Mouse (Mus musculus) lung, postnatal 36 days (tissue): Measurements from ENCODE around the gene Bcar1.
A peak's percentile ranks its signal among the peaks of the same experiment; 100 is the strongest.

Experiments used
- DNase-seq: peaks from one replicate; pipeline ENCODE4 v3.0.0; 2022; ENCODE audit warnings: mixed read lengths

Bcar1 gene

DNA sequence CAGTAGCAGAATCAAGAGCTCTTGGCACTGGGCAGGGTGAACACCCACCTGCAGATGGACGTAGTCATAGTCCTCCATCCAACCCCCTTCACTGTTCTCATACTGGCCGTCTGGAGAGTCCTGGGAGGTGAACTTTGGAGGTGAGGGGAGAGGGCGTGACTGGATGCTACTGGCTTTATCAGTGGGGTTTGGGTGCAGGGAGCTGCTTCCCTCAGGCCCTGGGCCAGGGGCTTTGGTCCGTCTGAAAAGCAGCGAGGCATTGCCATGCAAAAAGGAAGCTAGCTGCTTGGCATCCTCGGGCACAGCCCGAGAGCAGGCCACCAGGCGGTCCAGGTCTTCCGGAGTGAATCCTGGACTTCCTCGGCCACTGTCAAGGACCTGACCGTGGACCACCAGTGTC lies 30.3 kb downstream of the Bcar1 start:
- no peak for DNase-seq

DNA sequence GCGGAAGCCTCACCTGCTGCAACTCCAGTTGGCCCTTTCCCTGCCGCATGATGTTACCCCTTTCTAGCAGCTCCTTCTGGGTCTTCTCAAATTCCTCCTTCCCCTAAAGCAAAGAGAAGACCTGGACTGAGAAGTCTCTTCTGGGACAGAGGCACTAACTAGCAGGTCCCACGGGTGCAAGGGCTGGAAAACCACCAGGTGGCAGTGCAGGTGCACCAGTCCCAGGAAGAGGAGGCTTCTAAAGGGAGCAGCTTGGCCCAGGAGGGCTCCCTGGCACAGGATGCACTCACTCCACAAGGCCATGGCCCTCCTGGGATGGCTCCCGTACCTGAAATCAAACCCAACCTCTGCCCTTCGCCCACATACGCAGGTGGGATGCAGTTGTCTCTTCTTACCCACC lies 31.0 kb downstream of the Bcar1 start:
- peak; percentile 77 for DNase-seq

GRCm38 (mm10) chr8:111712135-111712534 lies 31.5 kb downstream of the Bcar1 start:
- DNase-seq = no peak

DNA sequence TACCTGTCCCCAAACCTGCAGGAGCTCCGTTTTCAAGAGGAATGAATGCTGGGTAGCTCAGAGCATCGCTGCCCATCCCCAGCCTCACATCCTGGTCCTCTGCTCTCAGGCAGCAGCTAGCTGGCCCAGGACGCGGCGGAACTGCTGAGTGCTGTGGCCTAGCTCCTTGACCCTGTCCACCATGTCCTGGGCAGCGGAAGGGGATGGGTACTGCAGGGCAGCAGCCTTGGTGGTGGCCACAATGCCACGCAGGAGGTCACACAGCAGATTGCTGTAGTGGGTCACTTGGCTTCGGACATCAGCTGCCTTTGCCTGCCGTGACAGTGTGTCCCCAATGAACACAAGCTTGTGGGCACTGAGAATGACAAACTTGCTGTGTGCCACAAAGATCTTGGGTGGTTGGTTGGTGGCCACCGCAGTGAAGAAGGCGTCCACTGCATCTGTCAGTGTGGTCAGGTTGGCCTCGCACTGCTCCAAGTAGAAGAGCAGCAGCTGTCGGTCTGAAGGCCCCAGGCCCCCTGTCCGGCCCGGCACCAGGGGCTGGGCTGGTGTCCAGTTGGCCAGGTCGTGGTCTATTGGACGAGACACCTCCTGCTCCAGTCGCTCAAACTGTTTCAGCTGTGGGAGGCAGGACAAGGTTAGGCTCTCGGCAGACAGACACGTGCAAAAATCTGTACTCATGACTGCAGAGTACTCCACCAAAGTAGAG lies 32.7 kb downstream of the Bcar1 start:
- DNase-seq = no peak

DNA sequence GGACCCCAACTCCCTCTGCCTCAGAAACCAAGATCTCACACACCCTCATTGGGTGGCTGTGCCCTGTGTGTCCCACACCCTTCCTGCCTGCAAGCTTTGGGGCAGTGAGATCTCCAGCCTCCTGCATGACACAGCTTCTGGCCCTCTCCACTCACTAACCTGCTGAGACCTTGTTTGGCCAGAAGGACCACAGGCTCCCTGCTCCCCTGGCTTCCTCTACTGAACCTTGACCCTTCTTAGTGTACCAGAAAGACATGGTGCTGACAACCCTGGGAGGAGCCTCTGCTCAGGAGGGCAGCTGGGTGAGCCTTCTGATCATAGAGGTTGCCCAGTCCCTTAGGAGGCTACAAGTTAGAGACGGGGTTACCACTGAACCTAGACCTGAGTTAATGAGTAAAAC lies 34.4 kb downstream of the Bcar1 start:
- DNase-seq = no peak

GRCm38 (mm10) chr8:111708265-111708664 lies 35.3 kb downstream of the Bcar1 start:
- DNase-seq = no peak

- no peak for DNase-seq
Observed at GRCm38 (mm10) chr8:111705699-111706098, 37.9 kb downstream of the Bcar1 start.

- no peak for DNase-seq
Observed at GRCm38 (mm10) chr8:111705222-111705621, 38.4 kb downstream of the Bcar1 start.

GRCm38 (mm10) chr8:111704585-111704984 lies 39.0 kb downstream of the Bcar1 start:
- no peak for DNase-seq

GRCm38 (mm10) chr8:111701380-111701779 lies 42.2 kb downstream of the Bcar1 start:
- no peak for DNase-seq

- no peak for DNase-seq
Observed at GRCm38 (mm10) chr8:111700740-111701139, 42.9 kb downstream of the Bcar1 start.

DNA sequence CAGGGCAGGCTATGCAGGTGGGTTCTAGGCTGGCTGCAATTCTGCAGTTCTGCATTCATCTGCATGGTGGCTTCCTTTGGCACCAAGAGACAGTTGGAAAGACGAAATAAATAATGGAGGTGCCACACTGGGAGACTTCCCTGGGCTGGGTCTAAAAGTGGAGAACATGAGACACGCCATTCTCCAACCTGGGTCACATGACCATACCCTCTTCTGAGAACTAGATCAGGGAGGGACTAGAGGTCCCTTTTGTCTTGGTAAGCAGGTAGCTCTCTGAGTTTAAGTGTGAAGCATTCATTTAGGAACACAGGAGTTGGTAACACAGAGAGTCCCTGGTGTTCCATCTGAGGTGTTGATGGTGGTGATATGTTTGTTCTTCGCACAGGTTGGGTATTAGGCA lies 43.4 kb downstream of the Bcar1 start:
- no peak for DNase-seq

GRCm38 (mm10) chr8:111699035-111699434 lies 44.6 kb downstream of the Bcar1 start:
- no peak for DNase-seq

DNA sequence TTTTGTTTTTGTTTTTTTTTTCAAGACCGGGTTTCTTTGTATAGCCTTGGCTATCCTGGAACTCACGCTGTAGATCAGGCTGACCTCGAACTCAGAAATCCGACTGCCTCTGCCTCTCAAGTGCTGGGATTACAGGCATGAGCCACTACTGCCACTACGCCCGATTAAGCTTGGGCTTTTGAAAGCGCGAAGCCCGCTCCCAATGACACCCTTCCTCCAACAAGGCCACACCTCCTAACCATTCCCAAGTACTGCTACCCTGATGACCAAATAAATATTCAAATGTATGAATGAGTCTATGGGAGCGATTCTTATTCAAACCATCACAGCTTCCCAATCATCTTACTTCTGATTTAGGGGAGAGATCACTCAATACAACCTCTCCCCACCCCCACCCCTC lies 46.0 kb downstream of the Bcar1 start:
- no peak for DNase-seq

DNA sequence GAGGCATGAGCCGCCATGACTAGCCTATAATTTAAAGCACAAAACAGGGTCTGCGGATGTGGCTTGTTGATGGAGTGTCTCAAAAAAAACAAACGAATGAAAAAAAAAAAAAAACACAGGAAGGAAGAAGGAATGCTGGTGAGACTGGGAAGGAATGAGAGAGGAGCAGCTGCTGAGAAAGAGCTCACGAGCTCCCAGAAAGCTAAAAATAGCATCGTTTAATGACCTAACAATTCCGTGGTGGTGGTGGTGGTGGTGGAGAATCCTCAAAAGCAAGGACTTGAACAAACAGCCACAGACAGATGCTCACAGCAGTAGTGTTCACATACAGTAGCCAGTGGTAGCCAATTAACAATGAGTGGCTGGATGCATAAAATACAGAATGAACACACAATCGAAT lies 48.2 kb downstream of the Bcar1 start:
- no peak for DNase-seq

- DNase-seq = no peak
Observed at GRCm38 (mm10) chr8:111693261-111693741, 50.3 kb downstream of the Bcar1 start.

DNA sequence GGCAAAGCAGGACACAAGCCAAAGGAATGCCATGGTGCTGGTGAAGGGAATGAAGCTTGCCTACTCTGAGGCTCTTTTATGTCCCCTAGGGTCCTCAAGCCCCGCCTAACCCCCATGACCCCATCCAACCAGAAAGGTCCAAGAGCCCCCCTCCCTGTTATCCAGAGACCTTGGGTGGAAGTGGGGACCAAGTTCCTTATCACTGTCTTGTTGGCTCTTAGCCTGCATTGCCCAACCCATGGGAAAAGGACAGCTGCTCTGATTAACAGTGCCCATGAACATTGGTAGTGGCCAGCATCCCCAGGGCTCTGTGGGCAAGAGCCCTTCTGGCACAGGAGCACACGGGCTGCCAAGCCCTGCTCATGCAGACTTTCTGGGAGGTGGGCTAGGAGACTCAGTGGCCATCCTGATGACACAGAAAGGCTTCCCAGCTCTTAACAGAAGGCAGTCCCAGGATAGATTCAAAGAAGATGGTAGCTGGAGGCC lies 52.6 kb downstream of the Bcar1 start, which contains the start of gene Ctrb1:
Ctrb1 (minus strand) TSS at position 51 of the 486 bp plus-strand sequence.
- no peak for DNase-seq

DNA sequence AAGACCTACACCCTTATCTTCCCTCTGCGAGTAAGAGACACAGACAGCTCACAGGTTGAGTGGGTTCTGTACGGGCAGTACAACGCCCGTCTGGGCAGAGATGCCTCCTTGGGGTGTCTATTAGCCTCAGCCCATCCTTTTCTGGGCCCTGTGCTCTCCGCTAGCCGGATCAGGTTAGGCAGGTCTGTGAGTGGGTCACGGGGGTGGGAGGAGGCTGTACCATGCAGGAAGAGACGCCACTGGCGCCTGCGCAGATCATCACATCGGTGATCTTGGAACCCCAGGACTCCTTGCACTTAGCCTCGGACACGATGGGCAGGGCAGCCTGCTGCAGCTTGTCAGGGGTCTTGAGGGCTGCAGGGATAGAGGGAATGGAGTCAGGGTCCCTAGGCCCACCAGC lies 56.7 kb downstream of the Bcar1 start:
- no peak for DNase-seq

DNA sequence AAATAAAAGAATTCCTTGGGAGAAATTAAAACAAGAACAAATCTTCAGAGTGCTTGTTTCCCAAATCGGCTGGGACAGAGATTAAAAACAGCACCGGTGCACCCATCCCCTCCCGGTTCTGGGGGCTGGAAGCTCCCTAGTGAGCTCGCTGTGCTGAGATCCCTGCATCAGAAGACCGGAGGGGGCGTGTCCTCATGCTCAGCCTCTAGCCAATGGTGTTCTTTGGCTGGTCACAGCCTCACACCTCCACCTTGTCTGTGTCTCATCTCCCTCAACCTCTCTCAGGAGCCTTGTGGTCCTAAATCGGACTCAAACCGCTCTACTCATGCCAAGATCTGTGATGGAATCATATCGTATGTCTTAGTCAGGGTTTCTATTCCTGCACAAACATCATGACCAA lies 61.1 kb downstream of the Bcar1 start:
- no peak for DNase-seq

GRCm38 (mm10) chr8:111681153-111681552 lies 62.5 kb downstream of the Bcar1 start:
- no peak for DNase-seq

DNA sequence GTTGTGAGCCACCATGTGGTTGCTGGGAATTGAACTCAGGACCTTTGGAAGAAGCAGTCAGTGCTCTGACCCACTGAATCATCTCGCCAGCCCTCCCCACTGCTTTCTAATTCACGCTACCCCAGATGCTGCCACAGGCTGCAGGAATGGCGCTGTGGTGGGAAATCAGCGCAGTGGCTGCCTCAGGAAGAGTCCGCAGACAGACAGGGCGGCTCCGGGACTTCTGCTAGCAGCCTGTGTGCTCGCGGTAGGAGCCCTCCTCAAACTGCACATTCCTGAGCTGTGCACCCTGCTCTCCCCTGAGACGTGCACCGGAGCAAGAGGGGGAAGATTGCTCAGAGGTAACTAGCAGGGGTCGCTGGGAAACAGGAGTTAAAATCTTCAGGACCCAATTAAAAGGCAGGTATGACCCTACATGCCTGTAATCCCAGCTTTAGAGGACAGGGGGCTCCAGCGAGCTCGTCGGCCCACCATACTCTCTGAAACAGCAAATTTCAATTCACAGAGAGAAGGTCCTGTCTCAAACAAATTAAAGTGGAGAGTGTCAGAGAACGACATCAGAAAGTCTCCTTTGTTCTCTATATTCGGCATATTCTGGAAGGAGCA lies 63.1 kb downstream of the Bcar1 start:
- no peak for DNase-seq

- no peak for DNase-seq
Observed at GRCm38 (mm10) chr8:111678848-111679247, 64.8 kb downstream of the Bcar1 start.

DNA sequence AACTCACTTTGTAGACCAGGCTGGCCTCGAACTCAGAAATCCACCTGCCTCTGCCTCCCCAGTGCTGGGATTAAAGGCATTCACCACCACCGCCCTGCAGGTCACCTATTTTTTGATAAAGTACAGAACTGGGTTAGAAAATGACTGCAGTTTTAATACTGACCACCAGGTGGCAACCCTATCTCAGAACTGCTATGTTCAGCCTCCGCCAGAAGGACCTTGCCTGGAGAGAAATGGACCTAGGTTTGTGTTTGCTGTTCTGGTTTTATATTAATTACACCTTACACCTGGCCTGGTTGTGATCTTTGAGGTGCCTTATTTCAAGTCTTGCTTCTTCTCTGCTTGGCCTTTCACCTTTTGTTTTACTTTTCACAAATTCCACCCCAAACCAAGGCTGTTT lies 65.5 kb downstream of the Bcar1 start:
- peak; percentile 84 for DNase-seq

DNA sequence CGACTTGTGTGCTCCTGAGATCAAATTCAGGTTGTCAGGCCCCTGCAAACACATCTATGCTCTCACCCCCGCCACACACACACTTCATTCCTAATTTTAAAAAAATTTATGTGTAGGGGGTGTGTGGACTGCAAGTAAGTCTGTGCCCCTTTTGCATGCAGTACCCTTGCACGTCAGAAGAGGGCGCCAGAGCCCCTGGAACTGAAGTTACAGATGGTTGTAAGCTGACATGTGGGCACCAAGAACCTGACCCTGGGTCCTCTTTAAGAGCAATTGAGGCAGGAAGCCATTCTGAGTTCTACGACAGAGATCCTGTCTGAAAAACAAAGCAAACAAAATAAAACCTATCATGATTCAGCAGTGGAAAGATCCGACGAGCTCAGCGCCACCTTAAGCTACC lies 67.4 kb downstream of the Bcar1 start:
- DNase-seq = no peak

GRCm38 (mm10) chr8:111666751-111667150 lies 76.9 kb downstream of the Bcar1 start:
- DNase-seq = no peak
